Mouse (Mus musculus) retina, embryonic 14.5 days (tissue): Measurements from ENCODE around the gene Macf1.

Source experiments
- DNase-seq: peaks from one replicate; pipeline ENCODE4 v3.0.0-alpha.2; 2015; ENCODE audit warnings: low spot score

Macf1 gene

GRCm38 (mm10) chr4:123438414-123438813, 245.7 kb downstream of the Macf1 start:
- DNase-seq, result no peak

- DNase-seq, result no peak
Measured at GRCm38 (mm10) chr4:123433171-123433570, 251.0 kb downstream of the Macf1 start.

GRCm38 (mm10) chr4:123431936-123432335, 252.2 kb downstream of the Macf1 start:
- no peak for DNase-seq

GRCm38 (mm10) chr4:123427900-123428684, 256.1 kb downstream of the Macf1 start:
- DNase-seq, result no peak

GRCm38 (mm10) chr4:123427271-123427899, 256.8 kb downstream of the Macf1 start:
- no peak for DNase-seq

GRCm38 (mm10) chr4:123426429-123427080, 257.6 kb downstream of the Macf1 start:
- DNase-seq, result no peak

- DNase-seq, result no peak
Measured at GRCm38 (mm10) chr4:123425672-123426272, 258.4 kb downstream of the Macf1 start.

- no peak for DNase-seq
Measured at GRCm38 (mm10) chr4:123424050-123424449, 260.1 kb downstream of the Macf1 start.

- no peak for DNase-seq
Measured at GRCm38 (mm10) chr4:123422828-123423227, 261.3 kb downstream of the Macf1 start.

GRCm38 (mm10) chr4:123418032-123418431, 266.1 kb downstream of the Macf1 start:
- no peak for DNase-seq

GRCm38 (mm10) chr4:123417478-123417877, 266.7 kb downstream of the Macf1 start:
- DNase-seq, result no peak

GRCm38 (mm10) chr4:123416829-123417228, 267.3 kb downstream of the Macf1 start:
- DNase-seq, result no peak

GRCm38 (mm10) chr4:123415566-123415965, 268.6 kb downstream of the Macf1 start:
- DNase-seq, result no peak

GRCm38 (mm10) chr4:123413876-123414275, 270.3 kb downstream of the Macf1 start:
- DNase-seq, result no peak

- no peak for DNase-seq
Measured at GRCm38 (mm10) chr4:123412981-123413380, 271.2 kb downstream of the Macf1 start.

GRCm38 (mm10) chr4:123412528-123412878, 271.7 kb downstream of the Macf1 start:
- DNase-seq, result no peak

- DNase-seq, result peak; percentile 97
Measured at GRCm38 (mm10) chr4:123411732-123412527, 272.2 kb downstream of the Macf1 start.

- no peak for DNase-seq
Measured at GRCm38 (mm10) chr4:123411006-123411731, 273.0 kb downstream of the Macf1 start.

- DNase-seq, result no peak
Measured at GRCm38 (mm10) chr4:123409752-123410151, 274.4 kb downstream of the Macf1 start.

- DNase-seq, result no peak
Measured at GRCm38 (mm10) chr4:123409034-123409692, 275.0 kb downstream of the Macf1 start.

- DNase-seq, result no peak
Measured at GRCm38 (mm10) chr4:123407792-123408191, 276.4 kb downstream of the Macf1 start.
